Mouse (Mus musculus) embryonic stem cell, embryonic (primary cell): ENCODE measurements around the gene S100a11.

Experiments used
- CTCF ChIA-PET, 4 experiments: fragments of 300-600 bp in 2 of 4; fragments of 350-600 bp in 2 of 4; sonication (Branson Sonifier 250); formaldehyde crosslinking; loops; one replicate each; lab custom pipeline; 2022; ENCODE audit warnings: inconsistent platforms in 2 of 4; lab: Charles Lee
- POLR2A ChIA-PET, 4 experiments: fragments of 300-600 bp in 2 of 4; fragments of 350-600 bp in 2 of 4; sonication (Branson Sonifier 250); formaldehyde crosslinking; loops; one replicate each; lab custom pipeline; 2022; ENCODE audit warnings: antibody characterized with exemption in 4 of 4, inconsistent platforms in 1 of 4; lab: Charles Lee

The S100a11 gene

GRCm38 (mm10) chr3:93569046-93569445 lies 48.8 kb downstream of the S100a11 start:
- ChIA-PET POLR2A (interaction anchor here in 2 of 4 experiments (0.7 to 1.4 kb wide), 5 partner anchors 11 to 22 kb away, joined by 3 to 16 read pairs (median 4); partner anchors contain the start of gene S100a10 (in 2 of the 2)), CTCF (interaction anchor here in 2 of 4 experiments (0.7 to 0.8 kb wide), 2 partner anchors 22 to 496 kb away, joined by 3 to 11 read pairs; no protein-coding TSS in a partner anchor)

- CTCF ChIA-PET = interaction anchor here in 1 of 4 experiments (1.0 to 2.2 kb wide), 2 partner anchors 22 to 25 kb away, joined by 4 read pairs; no protein-coding TSS in a partner anchor
- POLR2A ChIA-PET = interaction anchor here in 2 of 4 experiments (1.1 to 1.7 kb wide), 7 partner anchors 13 to 21 kb away, joined by 3 to 5 read pairs (median 3); partner anchors contain the start of gene S100a10 (in 1 of the 2)
Measured at GRCm38 (mm10) chr3:93572058-93572791, 51.9 kb downstream of the S100a11 start.
